Comparison of ENCODE assay signal across 8 mouse cellular contexts in genomic region chr13:96388042-96388888, GRCm38 (mm10). TPM values are rescaled to one million over a fixed set of nuclear protein-coding genes. Genes with fewer than 3 reads are reported as not detected.
DNase-seq lines count a peak whose midpoint lies in the region; ATAC-seq lines count a peak whose summit lies in the region.

Poc5 (plus strand) TSS chr13:96388294.

- H3K36me3 ChIP-seq in hindbrain, embryonic 14.5 days (replicated peaks; ENCODE audit: control insufficient read depth, insufficient read depth) = peaks cover 31% of the 10 kb centered on the region

- under 1% methylated on average over 44 of the region's 44 CpGs for WGBS in hindbrain, embryonic 14.5 days

- peak within 1 kb of the TSS; percentile 77 for H3K4me3 ChIP-seq in hindbrain, embryonic 14.5 days (replicated peaks; ENCODE audit: low read length)

- ATAC-seq in hindbrain, embryonic 14.5 days (ENCODE audit: low FRiP score) = peak; percentile 100

- H3K27ac ChIP-seq in hindbrain, embryonic 14.5 days = peak within 1 kb of the TSS; percentile 81

- H3K4me1 ChIP-seq in hindbrain, embryonic 14.5 days (replicated peaks; ENCODE audit: control insufficient read depth, insufficient read depth, low read length) = peaks cover 9% of the 10 kb centered on the region

- no peaks in the 10 kb centered on the region for H3K9me3 ChIP-seq in hindbrain, embryonic 14.5 days (ENCODE audit: control insufficient read depth, low read length)

- no peaks in the 10 kb centered on the region for H3K27me3 ChIP-seq in hindbrain, embryonic 14.5 days (ENCODE audit: control insufficient read depth, insufficient read depth, low read length)

- peak within 1 kb of the TSS; percentile 75 for H3K4me2 ChIP-seq in hindbrain, embryonic 14.5 days (replicated peaks)

- DNase-seq in R1 (ENCODE audit: low read depth, low spot score) = peak; percentile 99
- DNase-seq in cerebellum, postnatal 25 days = peak; percentile 98 to 100
- peak; percentile 99 for DNase-seq in frontal cortex, postnatal 25 days (ENCODE audit: low spot score in 2 of 2)
- peak; percentile 100 for DNase-seq in hindbrain, embryonic 14.5 days (ENCODE audit: low spot score)
- DNase-seq in layer of hippocampus, postnatal 36 days = peak; percentile 98 to 99
- peak; percentile 99 for DNase-seq in lung, postnatal 36 days
- DNase-seq in retina, postnatal 1 day = peak; percentile 99
- DNase-seq in urinary bladder, adult 18-20 months (ENCODE audit: low spot score in 2 of 2) = peak; percentile 98 to 99

- H3K9ac ChIP-seq in hindbrain, embryonic 14.5 days = peak within 1 kb of the TSS; percentile 67

RNA-seq across cellular contexts. Expression of gene Poc5, which starts in this region (rescaled TPM):
- polyA plus RNA-seq in hindbrain, embryonic 14.5 days (2014; fragmentation: Nextera tagmentation; extraction: Ambion mirVana) = 23.1 and 25.0 TPM in 2 replicates
- 10 to 100 TPM; 29.4 to 37.8 TPM for total RNA-seq in layer of hippocampus, postnatal 36 days (2021)

Comparison
In these comparisons a context has a peak if more than half of its experiments do, and no peak if none do; other contexts are left out.
1. Peak in every context shown above with its lines: DNase-seq, ATAC-seq, H3K4me3 ChIP-seq and H3K27ac ChIP-seq.